Mouse (Mus musculus) thymus, postnatal 25 days (tissue): ENCODE measurements around the gene Hdac7.

Experiments
- DNase-seq: peaks from one replicate; pipeline ENCODE4 v3.0.0; 2022

Hdac7 gene

DNA sequence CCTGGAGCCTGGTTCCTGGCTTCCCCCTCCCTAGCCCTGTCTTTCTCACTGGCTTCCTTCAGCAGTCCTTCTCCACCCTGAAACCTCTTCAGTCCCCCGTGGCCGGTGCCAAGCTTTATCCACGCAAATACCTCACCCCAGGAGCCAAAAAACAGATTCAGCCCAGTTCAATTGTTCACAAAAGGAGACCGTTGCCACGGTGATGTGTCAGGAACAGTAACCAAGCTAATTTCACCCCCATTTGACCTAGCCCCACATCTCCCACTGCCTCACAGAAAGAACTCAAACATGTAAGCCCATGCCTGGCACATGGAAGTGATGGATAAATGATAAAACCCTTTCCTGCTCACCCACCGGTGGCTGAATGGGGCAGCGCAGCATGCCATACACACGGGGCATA is 78.1 kb downstream of the Hdac7 start:
- no peak for DNase-seq

DNA sequence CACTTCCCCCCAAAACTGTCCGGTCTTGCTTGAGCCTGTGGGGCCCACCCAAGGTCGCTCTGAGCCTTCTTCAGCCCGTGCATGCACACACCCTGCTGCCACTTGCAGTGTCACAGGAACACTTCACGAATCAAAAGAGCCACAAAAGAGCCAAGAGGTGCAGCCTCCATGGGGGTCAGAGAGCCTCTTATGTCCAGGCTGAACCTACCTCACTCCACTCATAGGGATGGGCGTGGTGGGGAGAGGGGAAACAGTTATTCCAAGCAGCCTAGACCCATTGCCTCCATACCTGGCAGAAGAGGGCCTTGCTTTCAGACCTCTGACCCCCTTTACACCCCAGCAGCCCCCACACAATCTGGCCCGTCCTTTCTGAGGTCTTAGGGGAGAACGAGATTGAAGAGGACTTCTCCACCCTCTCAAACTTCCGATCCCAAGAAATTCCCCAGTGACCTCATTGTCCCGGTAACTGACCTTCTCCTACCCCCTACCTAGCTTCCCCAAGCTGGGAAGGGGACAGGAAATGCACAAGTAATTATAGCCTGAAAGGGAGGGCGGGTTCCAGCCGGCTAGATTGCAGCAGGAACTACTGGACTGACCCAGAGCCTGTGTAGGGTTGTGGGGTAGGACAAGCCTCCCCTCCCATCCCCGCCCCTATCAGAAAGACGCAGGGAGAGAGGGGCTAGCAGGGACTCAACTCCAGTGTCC is 79.1 kb downstream of the Hdac7 start:
- no peak for DNase-seq

DNA sequence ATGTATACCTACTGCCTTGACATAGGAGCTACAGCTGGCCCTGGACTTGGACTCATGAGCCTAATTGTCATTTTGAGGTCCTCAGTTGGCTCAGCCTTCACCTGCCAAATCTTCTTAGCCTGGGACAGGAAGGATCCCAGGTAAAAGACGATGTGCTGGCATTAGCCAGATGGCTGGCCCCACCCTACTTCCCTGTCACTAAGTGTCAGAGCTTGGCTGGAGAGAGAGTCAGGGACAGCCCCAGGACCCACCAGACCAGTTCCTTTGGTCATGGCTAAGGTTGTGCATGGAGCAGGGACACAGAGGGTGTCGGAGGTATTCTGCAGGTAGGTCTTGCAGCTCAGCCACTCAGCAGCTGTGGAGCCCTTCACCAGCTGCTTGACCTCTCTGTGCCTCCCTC is 79.8 kb downstream of the Hdac7 start:
- no peak for DNase-seq

DNA sequence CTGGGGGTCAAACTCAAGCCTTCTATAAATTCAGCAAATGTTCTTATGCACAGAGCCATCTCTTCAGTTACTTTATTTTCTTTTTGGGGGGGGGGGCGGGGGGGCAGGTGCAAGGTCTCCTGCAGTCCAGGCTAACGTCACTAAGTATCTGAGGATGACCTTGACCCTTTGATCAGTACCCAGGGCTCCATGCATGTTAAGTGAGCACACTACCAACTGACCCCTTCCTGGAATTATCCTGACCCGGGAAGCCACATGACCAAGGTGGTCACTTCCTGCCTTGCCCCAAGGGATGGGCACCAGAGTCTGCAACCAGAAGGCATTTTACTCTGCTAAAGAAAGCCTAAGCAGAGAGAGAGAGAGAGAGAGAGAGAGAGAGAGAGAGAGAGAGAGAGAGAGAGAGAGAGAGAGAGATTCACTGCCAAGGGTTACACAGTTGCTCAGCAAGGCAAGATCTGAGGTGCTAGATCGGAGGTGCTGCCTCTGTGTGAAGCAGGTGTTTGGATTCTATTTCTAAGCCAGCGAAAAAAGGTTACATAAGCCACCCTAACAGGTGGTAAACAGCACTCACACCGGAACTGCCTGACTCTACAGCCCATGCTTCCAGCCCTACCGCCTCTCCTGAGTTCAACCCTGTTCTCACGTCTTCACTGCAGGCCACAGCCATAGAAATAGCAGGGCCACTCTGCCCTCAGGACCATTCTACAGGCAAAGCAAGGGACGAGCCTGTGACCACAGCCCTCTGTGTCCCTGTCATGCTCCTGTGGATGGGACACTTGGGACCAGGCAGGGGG is 80.8 kb downstream of the Hdac7 start:
- DNase-seq, result no peak

DNA sequence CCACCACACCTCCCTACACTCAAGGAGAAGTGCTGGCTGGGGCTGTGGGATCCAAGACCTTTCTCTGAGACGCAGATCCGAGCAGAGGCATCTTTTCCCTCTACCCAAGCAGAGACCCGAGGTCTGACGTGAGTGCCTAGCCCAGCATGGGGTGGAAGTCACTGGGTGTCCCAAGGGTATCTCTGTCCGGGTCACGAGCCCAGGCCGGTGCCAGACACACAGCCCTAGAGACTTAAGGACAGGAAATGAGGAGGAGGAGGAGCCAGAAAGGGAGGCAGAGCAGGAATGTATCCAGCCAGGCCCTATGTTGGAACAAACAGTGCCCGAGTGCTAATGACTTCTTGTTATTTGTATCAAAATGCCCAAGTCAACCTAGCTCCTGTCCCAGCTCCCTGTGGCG is 81.6 kb downstream of the Hdac7 start:
- DNase-seq, result no peak

DNA sequence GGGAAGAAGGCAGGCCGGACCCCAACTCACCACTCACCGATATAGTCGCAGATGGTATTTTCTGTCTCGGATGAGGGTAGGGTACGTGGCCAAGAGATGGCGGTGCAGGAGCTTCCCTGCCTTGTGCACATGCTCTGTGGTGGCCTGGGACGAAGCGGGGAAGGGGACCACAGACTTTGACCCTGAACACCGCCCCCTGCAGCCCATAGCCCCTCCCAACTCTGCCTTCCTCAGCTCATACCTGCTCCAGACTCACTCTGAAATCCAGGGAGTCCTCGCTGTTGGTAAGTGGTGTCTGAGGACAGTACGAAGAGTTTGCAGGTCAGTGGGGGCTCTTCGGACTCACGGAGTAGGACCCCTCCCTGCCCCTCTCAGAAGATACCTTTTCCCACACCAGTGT is 82.9 kb downstream of the Hdac7 start:
- no peak for DNase-seq

DNA sequence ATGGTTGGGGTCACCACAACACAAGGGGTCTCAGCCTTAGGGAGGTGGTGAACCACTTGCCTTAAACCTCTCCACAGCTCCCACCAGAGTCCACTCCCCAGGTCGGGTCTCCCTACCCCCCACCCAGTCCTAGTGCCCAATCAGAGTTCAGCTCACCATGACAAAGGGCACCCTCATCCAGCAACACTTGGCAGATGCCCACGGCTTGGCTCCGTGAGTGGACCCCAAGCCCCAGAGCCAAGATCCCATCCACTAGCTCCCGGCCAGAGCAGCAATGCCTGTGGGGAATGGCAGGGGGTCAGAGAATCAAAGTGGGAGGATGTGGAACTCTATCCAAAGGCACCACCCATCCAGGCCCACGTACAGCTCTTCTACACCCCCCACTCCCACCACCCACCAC is 83.3 kb downstream of the Hdac7 start:
- DNase-seq, result no peak

DNA sequence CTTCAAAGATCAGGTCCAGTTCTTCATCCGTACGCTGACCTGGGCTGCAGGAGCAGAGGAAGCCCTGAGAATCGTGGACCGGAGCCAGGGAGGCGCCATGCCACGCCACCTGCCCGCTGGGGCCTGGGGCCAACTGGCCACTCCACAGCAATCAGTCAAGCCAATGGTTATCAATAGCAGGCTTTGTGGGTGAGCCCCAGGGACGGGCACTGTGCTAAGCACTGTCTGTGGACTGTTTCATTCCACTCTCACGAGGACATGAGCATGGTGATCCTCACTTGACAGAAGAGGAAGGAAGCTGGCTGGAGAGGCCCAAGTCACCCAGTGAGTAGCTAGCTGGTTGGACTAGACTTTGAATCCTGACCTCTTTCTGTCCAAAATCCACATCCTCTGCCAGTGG is 84.3 kb downstream of the Hdac7 start:
- no peak for DNase-seq

DNA sequence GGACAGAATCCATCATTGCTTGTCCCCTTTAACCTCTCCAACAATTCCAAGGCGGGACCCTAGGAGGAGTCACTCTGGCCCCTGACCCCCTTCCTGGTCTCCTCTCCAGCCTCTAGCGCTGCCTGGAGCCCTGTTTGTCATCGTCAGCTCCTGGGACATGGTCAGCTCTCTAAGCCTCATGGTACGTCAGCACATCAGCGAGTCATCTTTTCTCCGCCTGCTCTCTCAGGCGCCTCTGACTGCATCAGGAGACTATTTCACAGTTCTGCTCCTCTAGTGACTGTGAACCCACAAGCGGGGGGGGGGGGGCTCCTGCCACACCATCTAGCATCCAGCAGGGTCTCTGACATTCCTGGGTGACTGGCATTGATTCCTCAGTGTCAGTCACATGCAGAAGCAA is 88.9 kb downstream of the Hdac7 start:
- DNase-seq, result no peak

DNA sequence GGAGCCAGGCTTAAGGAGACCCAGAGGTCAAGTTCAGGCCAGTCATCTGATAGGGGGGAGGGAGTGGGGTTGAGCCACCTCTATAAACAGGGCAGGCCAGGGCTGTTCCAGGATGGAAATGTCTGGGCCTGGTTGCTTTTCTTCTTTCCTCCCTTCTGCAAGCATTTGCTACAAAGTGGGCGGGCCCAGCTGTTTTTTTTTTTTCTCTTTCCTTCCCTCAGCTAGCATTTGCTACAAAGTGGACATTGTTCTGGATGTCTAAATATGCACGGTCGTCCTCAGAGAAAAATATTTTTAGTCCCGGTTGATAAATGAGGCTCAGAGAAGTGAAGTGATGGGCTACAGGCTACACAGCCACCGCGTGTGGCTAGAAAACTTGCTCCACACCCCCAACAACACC is 89.8 kb downstream of the Hdac7 start:
- DNase-seq, result no peak

DNA sequence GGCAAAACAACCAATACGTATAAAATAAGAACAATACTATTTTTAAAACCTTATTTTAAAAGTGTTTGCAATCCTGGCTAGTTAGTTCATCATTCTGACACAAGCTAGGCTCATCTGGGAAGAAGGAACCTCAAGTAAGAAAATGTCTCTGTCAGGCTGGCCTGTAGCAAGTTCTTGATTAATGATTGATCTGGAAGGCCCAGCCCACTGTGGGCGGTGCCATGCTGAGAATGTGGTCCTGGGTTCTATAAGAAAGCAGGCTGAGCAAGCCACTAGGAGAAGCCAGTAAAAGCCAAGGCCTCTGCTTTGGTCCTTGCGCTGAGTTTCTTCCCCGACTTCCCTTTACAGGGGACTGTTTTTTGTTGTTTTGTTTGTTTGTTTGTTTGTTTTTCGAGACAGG is 91.8 kb downstream of the Hdac7 start:
- no peak for DNase-seq

DNA sequence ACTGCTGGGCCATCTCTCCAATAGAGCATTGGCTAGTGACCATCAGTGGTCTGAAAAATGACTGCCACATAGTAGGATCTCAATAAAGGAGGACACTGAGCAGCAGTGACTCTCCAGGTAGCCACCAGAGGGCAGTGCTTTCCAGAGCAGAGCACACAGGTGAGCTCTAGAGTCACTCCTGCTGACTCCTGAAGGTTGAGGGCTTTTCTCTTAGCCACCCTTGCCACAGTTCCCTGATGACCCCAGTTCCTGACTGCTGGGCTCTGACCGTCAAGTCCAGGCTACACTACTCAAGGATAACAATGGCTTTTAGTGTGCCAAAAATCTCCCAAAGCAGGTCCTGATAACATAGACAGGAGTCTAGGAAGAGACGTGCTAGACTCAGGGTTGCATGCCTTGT is 92.6 kb downstream of the Hdac7 start:
- peak; percentile 76 for DNase-seq

DNA sequence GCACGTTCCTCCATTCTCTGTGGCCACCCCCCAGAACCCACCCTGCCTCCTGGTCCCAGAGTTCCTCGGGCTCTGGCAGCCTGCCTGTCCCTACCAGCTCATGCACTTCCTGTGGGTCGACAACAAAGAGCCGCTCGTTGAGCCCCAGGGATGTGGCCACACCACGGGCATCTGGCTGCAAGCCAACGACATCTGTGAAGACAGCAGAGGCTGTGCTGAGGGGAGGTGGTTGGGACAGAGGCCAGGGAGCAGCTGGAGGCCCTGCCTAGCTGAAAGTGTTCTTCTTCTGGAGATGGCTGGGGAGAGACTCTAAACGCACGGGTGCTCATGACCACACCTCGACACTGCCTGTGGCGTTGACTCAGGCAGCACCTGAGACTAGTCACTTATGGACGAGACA is 93.6 kb downstream of the Hdac7 start:
- DNase-seq, result peak; percentile 84

DNA sequence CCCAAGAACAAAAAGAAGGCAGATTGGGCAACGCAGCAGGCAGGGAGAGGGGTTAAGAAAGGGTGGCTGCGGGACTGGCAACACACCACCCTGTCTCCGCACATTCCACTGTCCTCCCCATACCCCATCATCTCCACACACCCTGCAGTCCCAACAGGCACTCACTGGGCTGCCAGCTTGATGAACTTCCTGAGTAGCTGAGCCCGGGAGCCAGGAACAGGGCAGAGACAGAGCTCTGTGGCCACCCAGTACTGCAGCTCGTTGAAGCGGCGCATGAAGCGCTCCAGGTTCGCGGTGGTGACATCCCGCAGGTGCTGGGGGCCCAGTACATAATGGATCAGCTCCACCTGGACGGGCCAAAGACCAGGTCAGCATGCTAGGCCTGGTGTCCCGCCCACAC is 94.5 kb downstream of the Hdac7 start:
- peak; percentile 72 for DNase-seq

DNA sequence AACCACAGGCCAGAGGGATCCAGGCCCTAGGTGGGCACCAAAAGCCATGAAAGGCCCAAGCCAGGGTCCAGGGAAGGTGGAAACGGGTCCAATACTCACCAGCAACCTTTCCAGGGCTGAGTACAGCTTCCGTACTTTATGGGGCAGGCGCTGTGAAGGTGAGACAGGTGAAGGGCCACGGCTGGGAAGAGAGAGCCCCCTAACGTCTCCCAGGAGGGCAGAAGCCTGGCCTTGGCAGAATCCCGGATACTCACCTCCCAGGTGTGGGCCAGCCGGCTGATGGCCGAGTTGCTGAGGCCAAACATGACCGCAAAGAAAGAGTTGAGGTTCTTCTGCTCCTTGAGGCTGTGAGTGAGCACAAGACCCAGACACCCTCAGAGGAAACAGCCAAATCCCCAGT is 94.9 kb downstream of the Hdac7 start:
- DNase-seq, result no peak

DNA sequence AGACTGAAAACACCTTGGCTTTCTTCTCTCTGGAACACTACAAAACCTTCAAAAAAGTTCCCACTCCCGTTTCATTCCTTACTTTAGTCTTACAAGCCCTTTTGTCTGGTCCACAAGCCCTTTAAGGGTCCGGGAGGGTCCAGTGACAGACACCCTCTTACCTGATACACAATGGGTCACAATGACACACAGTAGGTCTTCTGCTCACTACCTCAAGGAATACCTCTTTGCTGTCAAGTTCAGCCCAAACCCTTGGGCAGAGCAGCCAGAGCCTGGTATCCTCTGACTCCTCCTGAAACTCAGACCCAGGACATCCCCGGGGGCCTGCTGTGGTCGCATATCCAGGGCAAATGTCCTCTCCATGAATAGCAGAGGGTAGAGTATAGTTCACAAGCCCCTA is 95.3 kb downstream of the Hdac7 start:
- no peak for DNase-seq

DNA sequence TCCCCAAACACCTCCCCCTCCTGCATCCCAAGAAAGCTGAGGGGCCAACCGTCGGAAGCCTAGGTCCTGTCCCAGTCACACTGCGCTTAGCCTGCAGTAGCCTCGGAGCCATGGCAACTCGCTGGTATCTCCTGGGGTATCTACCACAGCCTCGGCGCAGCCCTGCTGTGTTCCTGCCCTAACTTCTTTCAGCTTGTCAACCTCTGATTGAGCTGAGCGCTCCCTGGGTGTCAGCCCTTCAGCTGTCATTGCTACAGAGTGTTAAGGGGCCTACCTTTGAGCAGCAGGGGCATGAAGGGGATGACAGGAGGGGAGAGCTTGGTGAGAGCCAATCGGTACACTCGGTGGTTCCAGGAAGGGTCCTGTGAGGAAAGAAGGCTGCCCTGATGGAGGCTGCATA is 96.0 kb downstream of the Hdac7 start:
- peak; percentile 82 for DNase-seq

DNA sequence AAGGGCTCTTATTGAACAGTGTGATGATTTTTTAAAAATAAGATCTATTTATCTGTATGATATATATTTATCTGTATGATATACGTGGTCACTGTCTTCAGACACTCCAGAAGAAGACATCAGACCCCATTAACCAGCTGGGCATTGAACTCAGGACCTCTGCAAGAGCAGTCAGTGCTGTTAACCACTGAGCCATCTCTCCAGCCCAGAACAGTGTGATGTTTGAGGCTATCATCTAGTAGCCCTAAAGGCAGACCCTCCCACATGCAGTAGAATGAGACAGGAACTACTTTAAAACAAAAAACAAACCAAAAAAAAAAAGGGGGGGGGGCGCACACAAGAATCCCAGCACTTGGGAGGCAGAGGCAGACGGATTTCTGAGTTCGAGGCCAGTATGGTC is 96.8 kb downstream of the Hdac7 start:
- no peak for DNase-seq

DNA sequence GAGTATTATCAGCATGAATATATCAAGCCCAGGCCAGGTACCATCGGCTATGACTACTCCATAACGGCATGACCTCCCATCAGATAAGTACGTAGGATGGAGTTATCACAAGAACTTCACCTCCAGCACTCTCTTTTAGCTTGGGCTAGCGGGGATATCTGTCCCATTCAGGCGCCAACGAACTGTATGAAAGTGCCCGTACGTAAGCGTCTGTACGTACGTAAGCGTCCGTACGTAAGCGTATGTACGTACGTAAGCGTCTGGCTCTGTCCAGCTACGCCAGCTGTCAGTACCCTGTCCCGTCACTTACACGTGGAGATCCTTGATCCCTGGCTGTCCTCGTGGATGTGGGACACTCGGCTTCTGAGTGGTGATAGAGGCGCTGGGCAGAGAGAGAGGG is 97.6 kb downstream of the Hdac7 start:
- DNase-seq, result no peak

DNA sequence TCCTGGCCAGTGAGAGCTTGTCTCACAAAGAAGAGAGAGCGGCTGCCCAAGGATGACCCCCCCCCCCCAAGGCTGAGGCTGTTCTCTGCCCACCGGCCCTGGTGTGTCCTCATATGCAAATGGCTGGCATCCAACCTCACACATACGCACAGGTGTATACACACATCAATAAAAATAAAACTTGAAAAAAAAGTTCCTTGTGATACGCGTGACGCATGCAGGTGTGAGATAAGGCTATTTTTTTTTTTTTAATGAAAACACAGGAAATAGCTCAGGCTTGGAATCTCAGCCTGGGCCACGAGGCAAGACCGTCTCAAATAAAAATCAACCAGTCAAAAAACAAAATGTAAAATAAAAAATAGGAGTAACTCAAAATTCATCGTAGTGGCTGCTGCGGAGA is 98.0 kb downstream of the Hdac7 start:
- DNase-seq, result no peak

DNA sequence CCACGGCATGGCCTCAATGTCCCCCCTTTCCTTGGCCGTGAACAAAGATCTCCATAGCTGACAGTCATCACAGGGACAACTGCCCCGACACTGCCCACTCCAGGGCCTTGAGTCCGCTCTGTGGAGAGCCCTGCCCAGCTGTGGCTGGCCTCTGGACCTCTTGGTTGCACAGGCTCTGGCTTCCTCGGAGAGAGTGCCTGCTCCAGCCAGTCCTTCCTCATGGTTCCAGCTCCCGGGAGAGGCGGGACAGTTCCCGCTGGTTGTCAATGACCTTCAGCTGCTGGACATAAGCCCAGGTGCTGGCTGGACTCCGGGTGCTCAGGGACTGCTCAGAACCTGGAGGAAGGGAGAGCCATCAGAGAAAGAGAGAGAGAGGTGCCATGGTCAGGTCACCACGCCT is 99.0 kb downstream of the Hdac7 start:
- DNase-seq, result no peak

DNA sequence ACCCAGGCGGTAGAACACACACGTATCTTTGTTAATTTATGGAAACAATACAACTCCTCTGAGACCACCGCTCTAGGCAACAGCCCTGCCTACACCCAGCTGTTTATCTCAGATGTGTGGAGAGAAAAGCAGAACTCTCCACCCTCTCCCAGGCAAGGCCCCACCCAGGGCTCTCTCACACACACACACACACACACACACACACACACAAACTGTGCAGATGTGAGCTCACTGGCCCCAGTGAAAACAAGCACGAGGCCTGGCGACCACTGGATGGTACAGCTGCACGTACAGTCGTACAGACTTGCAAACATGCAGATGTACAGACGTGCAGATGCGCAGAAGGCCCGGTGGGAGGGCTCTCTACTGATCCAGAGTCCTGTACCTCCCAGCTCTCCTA is 99.4 kb downstream of the Hdac7 start:
- DNase-seq, result peak; percentile 69

DNA sequence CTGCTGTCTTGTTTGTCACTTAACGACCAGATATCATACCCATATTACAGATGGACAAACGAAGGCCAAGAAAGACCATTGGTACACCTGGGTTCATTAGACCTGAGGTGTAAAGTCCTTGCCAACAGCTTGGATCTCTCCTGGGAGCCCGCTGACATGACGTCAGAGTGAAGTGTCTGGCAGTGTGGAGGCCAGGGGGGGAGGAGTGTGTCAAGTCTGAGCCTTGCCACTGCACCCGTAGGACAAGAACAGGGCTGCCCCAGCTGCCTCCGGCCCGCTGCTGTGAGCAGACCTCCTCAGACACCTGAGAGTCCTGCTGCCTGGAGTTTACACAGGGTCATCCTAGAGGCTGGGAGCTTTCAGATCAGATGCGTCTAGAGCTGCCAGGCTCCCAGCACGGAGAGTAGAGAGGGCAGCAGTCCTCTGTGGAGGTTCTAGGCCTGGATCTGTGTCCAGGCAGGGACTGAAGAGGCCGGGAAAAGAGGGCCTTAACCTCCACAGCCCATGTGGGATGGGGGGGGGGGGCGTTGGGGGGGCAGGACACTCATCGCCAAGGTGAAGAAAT is 100.3 kb downstream of the Hdac7 start:
- peak; percentile 14 for DNase-seq

DNA sequence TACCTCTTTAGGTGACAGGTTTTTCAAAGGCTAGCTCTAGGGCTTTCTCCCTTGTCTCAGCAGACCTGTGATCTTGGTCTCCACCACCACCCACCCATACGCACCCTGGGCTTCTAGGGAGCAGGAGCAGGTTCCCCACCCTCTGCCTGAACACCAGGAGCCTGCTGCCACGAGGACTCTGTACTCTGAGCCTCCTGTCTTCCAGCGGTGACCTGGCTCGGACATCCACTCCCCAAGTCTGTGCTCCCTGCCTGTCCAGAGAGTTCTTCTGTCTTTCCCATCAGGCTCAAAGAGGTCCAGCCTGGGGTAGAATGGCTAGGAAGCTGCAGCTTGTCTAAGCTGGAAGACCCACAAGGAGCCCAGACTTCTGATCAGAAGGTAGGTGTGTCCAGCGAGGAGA is 101.1 kb downstream of the Hdac7 start:
- DNase-seq, result peak; percentile 36
